Mouse (Mus musculus) liver, postnatal 0 days (tissue): ENCODE measurements around the gene Slc22a13.

Experiments used
- CTCF ChIP-seq: sonication (generic); IDR thresholded peaks from 2 replicates; pipeline ENCODE4 v1.5.1; 2016; ENCODE audit warnings: antibody characterized with exemption, low read depth
- EP300 ChIP-seq: IDR thresholded peaks from 2 replicates; pipeline ENCODE4 v1.6.1; 2016; ENCODE audit warnings: antibody characterized with exemption, low read depth, mild to moderate bottlenecking

DNA sequence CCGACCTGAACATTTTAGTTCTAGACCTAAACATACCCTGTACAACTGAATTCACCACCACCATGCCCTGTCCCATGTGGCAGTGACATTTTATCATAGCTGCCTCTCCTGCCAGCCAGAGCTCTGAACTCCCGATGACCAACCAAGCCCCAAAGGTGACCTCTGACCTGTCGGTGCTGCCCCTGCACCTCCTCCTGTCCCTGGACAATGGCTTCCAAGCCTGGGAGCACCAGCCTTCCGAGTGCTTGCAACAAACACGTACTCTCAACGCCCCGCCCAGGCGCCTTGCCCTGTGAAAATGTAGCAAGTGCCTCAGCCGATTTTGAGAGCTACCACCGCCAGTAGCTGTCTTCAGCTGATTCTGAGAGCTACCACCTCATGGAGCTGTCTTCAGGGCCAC, 63.8 kb downstream of the Slc22a13 start:
- TF ChIP-seq CTCF (no peak), EP300 (no peak)
